Mouse (Mus musculus): ENCODE results near the gene Cend1.
"Not testable (repeated sequence)": the region's sequence is repeated elsewhere in the genome, so short reads cannot be mapped to it uniquely, and the experiment has no call there.

Cend1 gene

DNA sequence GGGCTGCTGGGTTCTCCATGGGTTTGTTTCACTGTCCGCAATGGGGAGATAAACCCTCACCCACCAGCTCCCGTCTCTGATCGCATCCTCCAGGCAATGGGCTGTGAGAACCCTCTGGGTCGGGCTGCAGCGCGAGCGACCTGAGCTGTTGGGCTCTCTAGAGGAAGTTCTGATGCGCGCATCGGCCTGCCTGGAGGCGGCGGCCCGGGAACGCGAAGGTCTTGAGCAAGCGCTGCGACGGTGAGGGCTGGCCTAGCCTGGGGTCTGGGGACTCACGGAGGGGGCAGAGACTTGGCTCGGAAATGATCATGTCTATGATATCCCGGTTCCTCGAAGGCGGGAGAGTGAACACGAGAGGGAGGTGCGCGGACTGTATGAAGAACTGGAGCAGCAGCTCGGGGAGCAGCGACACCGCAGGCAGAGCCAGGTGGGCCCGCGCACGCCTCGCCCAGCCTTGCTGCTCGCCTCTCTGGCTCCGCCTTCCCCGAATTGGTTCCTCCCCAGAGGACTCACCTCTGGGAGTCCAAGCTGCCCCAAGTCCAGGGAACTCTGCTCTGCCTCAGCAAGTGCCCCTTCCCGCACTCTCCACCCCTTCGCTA is 35.4 kb upstream of the Cend1 start:
- DNase-seq: no peak

DNA sequence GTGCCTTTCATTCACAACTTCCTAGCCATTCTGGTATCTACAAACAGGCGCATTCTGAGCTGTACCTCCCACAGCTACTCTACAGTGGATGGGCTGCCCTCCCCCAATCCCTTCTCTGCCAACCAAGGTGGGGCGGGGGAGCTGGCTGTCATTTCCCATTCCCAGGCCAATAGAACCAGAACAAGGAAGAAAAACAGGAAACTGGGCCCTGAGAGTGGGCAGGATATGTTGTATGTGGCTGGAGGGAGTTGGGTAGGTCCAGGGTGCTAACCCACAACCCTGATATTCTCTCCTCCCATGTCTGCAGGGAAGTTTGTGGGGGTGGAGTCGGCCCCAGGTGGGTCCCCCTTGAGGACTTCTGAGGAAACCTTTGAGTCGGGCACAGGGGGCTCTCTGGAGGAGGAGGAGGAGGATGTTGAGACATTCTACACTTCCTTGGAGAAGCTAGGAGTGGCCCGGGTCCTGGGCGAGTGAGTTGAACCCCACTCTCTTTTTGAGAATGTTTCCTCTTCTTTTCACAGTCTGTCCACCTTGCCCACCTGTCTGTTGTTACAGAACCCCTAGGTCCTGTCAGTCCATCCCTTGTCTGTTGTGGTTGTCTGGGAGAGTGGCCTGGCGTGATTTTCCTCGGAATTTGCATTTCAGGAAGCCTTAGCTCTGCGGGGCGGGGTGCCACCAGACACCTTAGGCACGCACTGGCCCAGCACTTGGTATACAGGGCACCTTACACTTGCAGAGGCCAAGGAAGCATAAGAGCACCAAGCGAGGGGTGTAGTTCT is 34.7 kb upstream of the Cend1 start:
- DNase-seq: peak in 1 of 2 experiments; percentile 69

DNA sequence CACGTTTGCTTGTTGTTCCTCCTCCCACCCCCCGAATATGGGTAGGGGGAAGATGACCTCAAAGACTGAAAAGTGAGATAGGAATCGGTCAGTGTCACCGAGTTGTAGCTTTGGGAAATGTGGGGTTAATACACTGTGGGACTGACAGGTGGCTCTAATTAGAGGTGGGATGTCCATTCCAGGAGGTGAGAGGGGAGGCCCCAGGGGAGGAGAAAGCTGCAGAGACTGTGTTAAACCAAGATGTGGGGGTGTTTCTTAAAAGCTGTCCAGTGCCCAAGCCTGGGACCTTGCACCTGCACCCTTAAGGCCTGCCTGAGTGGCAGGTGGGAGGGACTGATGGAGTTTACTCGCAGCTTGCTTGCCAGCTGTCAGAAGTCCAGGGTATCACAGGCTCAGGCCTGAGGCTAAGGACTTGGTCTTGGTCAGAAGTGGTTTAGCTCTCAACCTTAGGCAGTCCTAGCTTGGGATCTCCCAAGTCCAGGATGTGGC is 33.1 kb upstream of the Cend1 start:
- DNase-seq: peak; percentile 75 to 78

DNA sequence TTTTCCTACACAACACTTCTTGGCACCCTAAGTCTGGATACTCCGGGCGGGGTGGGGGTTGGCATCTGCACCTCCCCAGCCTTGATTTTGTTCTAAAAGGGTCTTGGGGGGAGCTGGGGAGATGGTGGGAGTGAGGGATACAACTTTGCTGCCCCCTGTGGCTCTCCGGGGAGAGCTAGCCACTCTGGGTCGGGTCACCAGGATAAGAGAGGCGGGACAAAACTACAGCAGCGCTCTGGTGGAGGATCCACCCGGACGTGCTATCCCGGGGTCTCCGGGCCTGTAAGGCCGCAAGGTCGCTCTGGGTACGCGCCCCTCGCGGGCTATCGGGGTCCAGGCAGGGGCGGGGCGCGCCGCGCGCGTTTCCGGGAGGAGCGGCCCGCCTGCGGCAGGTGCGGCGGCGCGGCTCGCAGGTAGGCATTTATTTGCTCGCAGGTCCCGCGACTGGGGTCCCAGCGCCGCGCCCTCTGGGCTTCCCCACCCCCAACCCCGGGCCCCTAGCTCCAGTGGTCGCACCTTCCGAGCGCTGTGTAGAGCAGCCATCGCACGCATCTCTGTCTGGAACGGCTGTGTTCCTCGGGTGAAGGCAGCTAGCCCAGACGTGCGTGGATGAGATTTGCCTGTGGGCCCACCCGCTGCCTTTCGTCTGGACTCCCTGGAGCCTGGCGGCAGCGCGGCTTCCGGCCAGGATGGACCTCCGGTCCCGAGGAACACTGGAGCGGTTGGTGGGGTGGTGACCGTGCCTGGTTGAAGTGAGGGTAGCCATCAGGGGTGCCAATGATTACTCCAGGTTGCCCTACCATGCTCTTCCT is 32.4 kb upstream of the Cend1 start:
- DNase-seq: peak in 1 of 2 experiments; percentile 16

DNA sequence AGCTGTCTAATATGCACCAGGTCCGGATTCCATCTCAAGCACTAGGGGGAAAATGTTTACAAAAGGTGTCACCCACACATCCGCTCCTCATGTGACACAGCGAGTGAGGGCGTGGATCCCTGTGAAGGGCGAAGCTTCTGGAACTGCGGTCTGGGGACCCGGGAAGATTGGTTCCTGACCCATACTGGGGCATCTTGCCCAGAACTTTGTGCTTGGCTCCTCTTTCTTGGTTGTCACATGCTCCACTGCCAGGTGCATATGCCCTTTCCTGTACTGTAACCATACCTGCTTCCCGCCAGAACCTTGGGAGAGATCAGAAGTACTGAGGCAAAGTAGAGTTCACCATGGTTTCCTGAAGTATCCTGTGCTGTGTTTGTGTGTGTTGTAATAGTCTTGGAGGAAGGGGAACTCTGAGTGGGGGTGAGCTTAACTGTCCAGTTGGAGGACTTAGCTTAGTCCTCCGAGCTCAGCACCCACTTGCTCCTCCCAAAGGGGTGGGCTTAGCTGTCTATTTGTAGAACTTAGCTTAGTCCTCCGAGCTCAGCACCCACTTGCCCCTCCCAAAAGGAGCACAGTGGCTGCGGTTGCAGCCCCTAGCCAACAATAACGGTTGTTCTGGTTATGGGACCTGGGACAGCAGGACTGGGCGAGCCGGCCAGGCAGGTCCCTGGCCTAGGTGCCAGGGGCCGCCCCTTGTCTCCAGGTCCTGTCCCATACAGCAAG is 31.3 kb upstream of the Cend1 start, which contains the start of gene Cracr2b:
Gene Cracr2b, plus strand, starts transcription at position 704 of the 723 bp plus-strand sequence.
- no peak for DNase-seq

DNA sequence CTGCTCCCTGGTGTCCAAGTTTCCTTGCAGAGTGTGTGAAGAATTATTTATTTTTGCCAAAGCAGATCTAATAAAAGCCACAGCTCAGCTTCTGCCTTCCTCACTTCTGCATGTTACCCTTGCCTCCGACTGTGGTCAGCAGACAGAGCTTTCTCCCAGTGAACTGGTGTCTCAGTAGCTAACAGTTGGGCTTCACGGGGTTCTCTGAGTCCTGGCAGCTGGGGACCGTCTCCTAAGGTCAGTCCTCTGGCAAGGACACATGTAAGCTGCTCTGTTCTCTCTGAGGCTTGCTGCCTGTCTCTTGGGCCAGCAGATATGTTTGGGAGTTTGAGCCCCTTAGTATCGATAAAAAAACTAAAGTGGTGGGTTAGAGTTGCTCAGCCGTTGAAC is 30.7 kb upstream of the Cend1 start:
- no peak for DNase-seq

DNA sequence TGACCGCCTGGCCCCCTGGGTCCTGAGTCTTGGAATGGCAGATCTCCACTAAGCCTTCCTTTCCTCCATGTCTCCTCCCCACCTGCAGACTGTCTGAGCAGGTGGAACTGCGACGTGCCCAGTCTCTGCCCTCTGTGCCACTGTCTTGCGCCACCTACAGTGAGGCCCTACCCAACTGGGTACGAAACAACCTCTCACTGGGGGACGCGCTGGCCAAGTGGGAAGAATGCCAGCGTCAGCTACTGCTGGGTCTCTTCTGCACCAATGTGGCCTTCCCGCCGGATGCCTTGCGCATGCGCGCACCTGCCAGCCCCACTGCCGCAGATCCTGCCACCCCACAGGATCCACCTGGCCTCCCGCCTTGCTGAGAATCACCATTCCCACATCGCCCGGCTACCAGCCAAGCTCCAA is 30.0 kb upstream of the Cend1 start:
- no peak for DNase-seq

DNA sequence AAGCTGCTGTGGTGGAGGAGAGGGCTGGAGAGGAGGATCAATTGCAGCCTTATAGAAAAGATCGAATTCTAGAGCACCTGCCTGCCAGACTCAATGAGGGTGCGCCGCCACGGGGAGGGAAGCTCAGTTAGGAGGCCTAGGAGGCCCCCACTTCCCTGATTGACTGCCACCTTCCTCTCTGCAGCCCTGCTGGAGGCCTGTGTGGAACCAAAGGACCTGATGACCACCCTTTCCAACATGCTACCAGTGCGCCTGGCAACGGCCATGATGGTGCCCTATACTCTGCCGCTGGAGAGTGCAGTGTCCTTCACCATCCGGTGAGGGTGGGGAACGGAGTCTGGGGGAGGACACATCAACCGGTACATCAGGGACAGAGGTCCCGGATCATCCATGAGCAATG is 29.4 kb upstream of the Cend1 start:
- no peak for DNase-seq

DNA sequence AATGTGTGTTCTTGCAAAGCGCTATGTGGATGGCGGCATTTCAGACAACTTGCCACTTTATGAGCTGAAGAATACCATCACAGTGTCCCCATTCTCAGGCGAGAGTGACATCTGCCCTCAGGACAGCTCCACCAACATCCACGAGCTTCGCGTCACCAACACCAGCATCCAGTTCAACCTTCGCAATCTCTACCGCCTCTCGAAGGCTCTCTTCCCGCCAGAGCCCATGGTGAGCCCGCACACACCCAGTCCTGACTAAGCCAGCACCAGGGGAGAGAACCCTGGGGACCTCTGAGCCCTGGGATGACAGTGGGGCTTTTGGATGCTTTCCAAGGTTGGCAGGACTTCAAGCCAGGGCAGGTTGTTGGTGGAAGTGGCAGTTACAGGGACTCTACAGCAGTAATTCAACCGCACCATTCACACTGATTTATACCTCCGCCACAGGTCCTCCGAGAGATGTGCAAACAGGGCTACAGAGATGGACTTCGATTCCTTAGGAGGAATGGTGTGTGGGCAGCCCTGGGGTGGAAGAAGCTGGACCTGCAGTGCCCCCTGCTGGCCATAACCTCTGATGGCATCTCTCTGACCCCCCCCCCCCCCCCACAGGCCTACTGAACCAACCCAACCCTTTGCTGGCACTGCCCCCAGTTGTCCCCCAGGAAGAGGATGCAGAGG is 28.8 kb upstream of the Cend1 start:
- DNase-seq: peak in 1 of 2 experiments; percentile 70

DNA sequence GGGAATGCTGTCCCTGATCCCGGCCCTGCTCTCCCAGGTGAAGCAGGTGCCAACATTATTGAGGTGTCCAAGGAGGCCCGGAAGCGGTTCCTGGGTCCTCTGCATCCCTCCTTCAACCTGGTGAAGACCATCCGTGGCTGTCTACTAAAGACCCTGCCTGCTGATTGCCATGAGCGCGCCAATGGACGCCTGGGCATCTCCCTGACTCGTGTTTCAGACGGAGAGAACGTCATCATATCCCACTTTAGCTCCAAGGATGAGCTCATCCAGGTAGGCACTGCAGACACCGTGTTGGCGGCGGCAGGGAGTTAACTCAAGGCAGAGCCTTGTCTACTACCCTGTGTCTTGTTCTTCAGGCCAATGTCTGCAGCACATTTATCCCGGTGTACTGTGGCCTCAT is 27.9 kb upstream of the Cend1 start:
- DNase-seq: no peak

DNA sequence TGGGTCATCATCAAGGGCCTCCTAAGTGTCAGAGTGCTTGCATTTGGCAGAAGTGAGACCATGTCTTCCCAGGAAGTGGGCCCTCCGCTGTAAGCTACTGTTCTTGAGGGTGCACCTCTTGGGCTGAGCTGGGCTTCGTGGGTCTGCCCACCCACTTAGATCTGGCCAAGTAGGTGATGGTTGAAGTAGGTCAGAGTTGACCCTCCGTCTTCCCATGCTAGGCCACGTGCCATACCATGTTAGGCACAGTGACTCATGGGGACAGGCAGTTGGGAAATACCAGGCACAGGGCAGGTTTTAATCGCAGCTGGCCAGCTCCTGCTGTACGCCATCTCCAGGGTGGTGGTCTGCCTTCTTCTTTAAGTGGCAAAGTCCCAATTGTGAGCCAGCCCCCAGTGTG is 27.4 kb upstream of the Cend1 start:
- DNase-seq: no peak

DNA sequence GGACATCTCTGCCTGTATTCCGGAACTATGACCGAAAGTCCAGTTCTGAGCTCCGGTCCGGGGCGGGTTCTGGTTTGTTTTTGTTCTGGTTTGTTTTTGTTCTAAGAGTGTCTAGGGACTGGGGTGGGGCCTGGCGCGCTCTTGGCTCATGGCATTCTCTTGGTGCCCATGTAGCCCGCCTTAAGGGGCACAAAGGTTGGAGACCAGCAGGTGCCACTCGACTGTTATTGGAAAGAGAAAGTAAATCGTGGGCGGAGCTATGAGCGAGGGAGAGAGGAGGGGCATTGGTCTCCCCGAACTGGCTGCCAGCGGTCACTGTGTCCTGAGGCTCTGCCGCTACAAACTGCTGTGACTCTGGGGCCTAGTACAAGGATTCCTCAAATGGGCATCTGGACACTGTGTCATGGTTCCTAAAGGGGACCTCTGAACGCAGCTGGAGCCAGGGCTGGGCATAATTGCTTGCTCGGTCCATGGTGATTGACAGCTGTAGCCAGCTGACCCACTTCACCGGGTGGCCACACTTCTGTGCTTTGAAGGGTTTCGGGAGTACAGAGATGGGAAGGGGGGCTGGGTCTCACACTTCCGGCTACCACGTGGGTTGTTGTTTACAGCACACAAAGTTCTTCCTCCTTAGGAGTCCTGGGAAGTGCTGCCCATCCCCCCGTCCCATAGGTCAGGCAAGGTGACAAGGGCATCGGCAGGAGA is 26.5 kb upstream of the Cend1 start:
- peak; percentile 90 to 92 for DNase-seq

DNA sequence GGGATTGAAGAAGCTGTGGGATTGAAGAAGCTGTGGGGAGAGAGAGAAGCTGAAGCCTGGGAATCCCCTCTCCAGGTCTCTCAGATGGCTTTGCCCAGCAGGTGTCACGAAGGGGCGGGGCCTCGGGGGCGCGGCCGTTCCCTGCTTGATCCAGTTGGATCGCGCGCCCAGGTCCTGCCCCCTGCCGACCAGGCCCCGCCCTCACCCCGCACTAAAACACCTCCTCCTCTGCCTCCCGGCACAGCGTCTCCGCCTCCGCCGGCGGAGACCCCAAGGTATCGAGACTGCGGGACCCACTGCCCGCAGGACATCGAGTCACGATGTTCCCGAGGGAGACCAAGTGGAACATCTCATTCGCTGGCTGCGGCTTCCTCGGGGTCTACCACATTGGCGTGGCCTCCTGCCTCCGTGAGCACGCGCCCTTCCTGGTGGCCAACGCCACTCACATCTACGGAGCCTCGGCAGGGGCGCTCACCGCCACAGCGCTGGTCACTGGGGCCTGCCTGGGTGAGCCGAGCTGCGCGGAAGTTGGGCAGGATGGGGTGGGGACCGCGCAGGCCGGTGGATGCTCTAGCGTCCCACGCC is 25.8 kb upstream of the Cend1 start, which contains the start of gene Pnpla2:
Gene Pnpla2, plus strand, starts transcription at position 232 of the 585 bp plus-strand sequence.
- peak; percentile 94 to 97 for DNase-seq

DNA sequence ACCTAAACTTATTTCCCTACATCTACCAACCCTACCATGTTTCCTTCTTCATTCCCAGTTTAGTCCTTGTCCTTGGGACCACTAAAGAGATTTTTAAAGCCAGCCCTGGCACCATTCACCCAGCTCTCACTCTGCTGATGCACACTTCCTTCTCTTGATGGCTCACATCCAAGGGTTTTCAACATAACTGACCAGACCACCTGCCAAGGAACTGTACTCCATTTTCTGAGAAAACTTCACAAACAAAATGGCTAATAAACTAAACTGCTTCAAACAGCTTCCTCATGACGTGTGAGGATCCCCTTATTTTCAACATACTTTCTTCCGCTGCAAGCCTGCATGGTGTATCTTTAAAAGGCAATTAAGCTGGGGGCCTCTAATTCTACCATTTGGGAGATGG is 24.3 kb upstream of the Cend1 start:
- no peak for DNase-seq

DNA sequence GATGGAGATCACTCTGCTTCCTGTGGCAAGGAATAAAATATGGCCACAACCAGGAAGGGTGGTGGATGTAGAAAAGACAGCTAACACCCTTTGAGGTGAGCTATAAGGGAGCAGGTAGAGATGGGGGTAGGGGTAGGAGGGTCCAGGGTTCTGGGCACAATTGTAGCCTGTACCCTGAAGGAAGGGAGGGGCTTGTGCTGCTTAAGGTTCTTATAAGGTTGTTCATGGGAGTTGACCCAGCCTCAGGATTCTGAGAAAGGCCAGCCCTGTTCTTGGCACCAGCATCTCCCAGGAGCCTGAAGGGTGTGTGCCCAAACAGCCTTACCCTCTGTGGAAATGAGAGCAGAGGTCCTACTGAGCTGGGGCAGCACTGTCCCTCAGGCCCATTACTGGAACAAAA is 22.6 kb upstream of the Cend1 start:
- no peak for DNase-seq

DNA sequence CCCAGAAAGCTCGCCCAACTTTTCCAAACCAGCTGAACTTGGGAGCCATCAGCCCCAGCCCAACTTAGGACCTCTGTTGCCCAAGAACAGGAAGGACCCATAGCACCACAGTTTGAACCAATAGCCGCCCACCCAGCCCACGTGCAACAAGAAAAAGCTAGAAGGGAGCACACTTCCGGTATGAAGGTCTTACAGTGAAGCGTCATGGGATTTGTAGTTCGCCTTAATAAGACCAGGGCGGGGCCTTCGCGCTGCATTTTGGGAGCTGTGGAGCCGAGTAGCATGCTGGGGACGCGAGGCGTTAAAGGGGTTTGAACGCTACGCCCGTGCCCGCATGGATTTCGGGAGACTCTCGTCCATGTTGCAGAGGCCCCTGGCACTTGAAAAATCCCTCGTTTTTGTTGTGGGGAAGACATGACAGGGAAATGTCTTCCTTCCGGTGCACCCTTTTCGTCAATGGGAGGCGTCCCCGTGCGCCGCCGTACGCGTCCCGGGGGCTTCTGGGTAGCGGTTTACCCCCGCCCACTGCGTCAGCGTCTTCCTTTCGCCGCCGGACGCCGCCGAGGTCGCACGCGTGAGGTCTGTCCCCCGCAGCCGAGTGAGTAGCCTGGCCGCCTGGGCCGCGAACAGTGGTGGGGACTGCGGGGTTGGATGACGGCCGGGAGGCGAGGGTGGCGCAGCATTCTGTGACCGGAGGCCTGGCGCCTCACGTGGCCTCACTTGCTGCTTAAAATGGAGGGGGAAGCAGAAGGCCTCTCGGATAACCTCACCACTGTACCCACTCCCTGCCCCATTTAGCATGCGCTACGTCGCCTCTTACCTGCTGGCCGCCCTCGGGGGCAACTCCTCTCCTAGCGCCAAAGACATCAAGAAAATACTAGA is 18.1 kb upstream of the Cend1 start, which contains the start of gene Rplp2:
Gene Rplp2, plus strand, starts transcription at position 261 of the 882 bp plus-strand sequence.
- DNase-seq: peak; percentile 93 to 95

DNA sequence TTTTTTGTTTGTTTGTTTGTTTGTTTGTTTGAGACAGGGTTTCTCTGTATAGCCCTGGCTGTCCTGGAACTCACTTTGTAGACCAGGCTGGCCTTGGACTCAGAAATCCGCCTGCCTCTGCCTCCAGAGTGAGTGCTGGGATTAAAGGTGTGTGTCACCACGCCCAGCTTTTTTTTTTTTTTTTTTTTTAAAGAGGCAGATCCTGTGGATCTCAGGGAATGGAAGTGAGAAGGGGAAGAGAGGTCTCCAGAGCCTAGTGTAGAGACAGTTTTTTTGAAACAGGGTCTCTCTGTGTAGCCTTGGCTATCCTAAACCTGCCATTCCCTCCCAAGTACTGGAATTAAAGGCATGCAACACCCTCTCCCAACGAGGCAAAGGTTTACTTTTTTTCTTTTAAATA is 17.1 kb upstream of the Cend1 start:
- not testable (repeated sequence) for DNase-seq

DNA sequence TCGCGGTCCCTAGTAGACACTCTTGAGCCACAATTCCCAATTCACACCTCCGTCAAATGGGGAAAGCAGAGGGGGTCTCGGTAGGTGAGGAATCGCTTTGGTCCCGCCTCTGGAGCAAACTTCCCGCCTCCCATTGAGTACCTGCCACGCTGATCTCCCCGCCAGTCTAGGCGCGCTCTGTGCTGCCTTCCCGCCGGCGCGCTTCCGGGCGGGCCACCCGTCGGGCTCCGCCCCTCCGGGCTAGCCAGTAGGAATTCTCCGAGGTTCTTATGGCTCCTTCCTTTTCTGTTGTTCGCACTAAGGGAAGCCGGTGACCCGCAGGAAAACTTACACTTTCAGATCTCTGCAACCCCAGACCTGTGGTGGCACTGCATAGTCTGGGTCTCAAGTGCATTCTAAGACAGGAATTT is 14.5 kb upstream of the Cend1 start, which contains the start of gene Pidd1:
Gene Pidd1, minus strand, starts transcription at position 198 of the 410 bp plus-strand sequence.
- DNase-seq: peak in 1 of 2 experiments; percentile 72

DNA sequence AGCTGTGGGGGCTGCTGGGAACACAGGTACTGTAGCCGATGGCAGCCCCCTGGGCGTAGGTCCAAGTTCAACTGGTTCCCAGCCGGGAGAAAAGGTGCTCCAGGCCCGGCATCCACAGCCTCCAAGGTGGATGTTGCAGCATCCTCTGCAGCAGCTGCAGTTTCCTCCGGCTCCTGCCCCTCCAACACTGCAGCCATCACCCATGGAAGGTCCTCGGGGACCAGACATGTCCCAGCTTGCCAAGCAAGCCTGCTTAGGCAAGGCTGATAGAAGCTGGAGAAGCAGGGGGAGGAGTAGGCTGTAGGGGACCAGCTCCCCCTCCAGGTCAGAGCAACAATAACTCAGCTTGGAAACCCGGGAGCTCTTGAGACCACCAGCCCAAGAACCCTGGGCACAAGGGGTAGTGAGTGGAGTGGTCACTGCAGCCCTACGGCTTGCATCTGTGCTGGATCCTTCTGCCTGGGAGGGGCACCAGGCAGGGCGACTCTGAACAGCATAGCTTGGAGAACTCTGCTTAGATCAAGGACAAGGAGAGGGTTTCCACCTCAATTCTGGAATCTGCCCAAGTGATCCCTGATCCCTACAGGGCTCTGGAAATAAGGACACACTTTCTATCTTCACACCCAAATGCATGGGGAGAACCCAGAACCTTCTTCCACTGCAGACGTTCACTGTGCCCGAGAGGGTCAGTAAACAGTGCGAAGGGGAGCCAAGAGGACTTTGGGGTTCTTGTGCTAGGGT is 14.0 kb upstream of the Cend1 start:
- DNase-seq: no peak

Data from kidney, adult 8-10 months (tissue).